Mouse (Mus musculus): Measurements from ENCODE around the gene Gtpbp4. TPM values are rescaled to one million over a fixed set of nuclear protein-coding genes. Genes with fewer than 3 reads are reported as not detected.
A peak's percentile ranks its signal among the peaks of the same experiment; 100 is the strongest.
"Not testable (repeated sequence)": the region's sequence is repeated elsewhere in the genome, so short reads cannot be mapped to it uniquely, and the experiment has no call there.

Gtpbp4 gene
- polyA plus RNA-seq, 1 experiment from 2014 or later: 62.2 TPM

- 79% methylated on average over 4 of the region's 4 CpGs for WGBS
- no peaks in the 10 kb centered on the region for H3K4me1 ChIP-seq (ENCODE audit: control insufficient read depth, insufficient read depth, low read length)
- no peak for ATAC-seq (ENCODE audit: insufficient read depth, low FRiP score)
Measured at GRCm38 (mm10) chr13:9019713-9020112, 23.8 kb upstream of the Gtpbp4 start.

DNA sequence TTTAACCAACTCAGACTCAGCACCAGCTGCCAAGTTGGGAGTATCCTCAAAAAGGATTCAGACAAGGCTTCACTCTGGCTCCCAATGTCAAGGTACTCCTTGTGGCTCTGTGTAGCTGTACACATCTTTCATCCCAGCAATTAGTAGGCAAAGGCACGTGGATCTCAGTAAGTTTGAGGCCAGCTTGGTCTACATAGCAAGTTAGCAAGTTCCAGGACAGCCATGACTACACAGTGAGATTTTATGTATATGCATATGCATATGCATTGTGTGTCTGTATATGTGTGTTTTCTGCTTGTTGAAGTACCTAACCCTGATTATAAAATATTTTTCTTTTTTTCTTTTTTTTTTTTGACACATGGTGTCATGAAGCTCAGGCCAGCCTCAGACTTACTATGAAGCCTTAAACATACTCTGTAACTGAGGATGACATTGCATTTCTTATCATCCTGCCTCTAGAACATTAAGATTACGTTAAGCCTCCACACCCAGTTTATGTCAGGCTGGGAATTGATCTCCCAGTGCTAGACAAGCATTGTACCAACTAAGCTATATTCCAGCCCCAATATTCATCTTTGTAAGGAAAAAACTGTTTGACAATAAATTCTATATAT lies 23.2 kb upstream of the Gtpbp4 start:
- Histone ChIP-seq H3K4me3 (replicated peaks; ENCODE audit: low read length) (no peak overlapping the region), H3K4me1 (ENCODE audit: control insufficient read depth, insufficient read depth, low read length) (no peaks in the 10 kb centered on the region), H3K9me3 (replicated peaks; ENCODE audit: control insufficient read depth, low read length) (no peaks in the 10 kb centered on the region; the same call in 1 of the 2 replicates), H3K27ac (ENCODE audit: low read length) (no peak overlapping the region), H3K9ac (ENCODE audit: low read length) (no peak overlapping the region), H3K27me3 (ENCODE audit: control insufficient read depth, insufficient read depth, low read length) (no peaks in the 10 kb centered on the region), H3K4me2 (ENCODE audit: low read depth, low read length) (no peak overlapping the region), H3K36me3 (ENCODE audit: control insufficient read depth, insufficient read depth, low read length) (no peaks in the 10 kb centered on the region)
- no peak for ATAC-seq (ENCODE audit: insufficient read depth, low FRiP score)
- WGBS: 57% methylated on average over 2 of the region's 2 CpGs

More at GRCm38 (mm10) chr13:9019713-9020112, 23.8 kb upstream of the Gtpbp4 start:
- no peaks in the 10 kb centered on the region for H3K36me3 ChIP-seq (ENCODE audit: control insufficient read depth, insufficient read depth, low read length)
- H3K27ac ChIP-seq (ENCODE audit: low read length): no peak overlapping the region
- no peak overlapping the region for H3K4me2 ChIP-seq (ENCODE audit: low read depth, low read length)
- H3K4me3 ChIP-seq (replicated peaks; ENCODE audit: low read length): no peak overlapping the region
- no peak overlapping the region for H3K9ac ChIP-seq (ENCODE audit: low read length)
- H3K27me3 ChIP-seq (ENCODE audit: control insufficient read depth, insufficient read depth, low read length): no peaks in the 10 kb centered on the region
- H3K9me3 ChIP-seq (replicated peaks; ENCODE audit: control insufficient read depth, low read length): no peaks in the 10 kb centered on the region; the same call in 1 of the 2 replicates

DNA sequence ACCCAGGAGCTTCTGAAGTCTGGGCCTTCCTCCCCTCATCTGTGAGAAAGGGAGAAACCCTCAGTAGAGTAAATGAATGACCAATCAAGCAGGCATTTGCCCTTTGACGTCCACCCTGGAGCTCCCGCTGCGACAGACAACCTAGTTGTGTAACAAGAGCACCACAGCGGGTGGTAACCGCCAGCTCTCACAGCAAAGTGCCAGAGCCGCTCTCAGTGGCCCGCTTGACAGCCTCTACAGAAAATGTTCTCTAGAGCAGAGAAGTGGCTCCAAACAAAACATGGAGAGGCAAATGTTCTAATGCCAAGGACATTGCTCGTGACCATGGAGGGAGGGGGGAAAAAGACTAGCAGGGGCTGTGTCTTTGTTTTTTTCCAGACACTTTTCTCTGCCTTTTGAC lies 21.3 kb upstream of the Gtpbp4 start:
- 17% methylated on average over 8 of the region's 8 CpGs for WGBS
- no peak overlapping the region for H3K9ac ChIP-seq (ENCODE audit: low read length)
- no peak for ATAC-seq (ENCODE audit: insufficient read depth, low FRiP score)
- no peaks in the 10 kb centered on the region; the same call in 1 of the 2 replicates for H3K9me3 ChIP-seq (replicated peaks; ENCODE audit: control insufficient read depth, low read length)
- no peaks in the 10 kb centered on the region for H3K27me3 ChIP-seq (ENCODE audit: control insufficient read depth, insufficient read depth, low read length)
- no peak overlapping the region for H3K27ac ChIP-seq (ENCODE audit: low read length)
- H3K4me3 ChIP-seq (replicated peaks; ENCODE audit: low read length): no peak overlapping the region
- no peak overlapping the region for H3K4me2 ChIP-seq (ENCODE audit: low read depth, low read length)
- no peaks in the 10 kb centered on the region for H3K36me3 ChIP-seq (ENCODE audit: control insufficient read depth, insufficient read depth, low read length)
- H3K4me1 ChIP-seq (ENCODE audit: control insufficient read depth, insufficient read depth, low read length): no peaks in the 10 kb centered on the region

- peak; percentile 76; the same call in 1 of the 2 replicates for ATAC-seq (ENCODE audit: insufficient read depth, low FRiP score)
- H3K9ac ChIP-seq (ENCODE audit: low read length): no peak overlapping the region
- 18% methylated on average over 3 of the region's 3 CpGs for WGBS
- H3K36me3 ChIP-seq (ENCODE audit: control insufficient read depth, insufficient read depth, low read length): no peaks in the 10 kb centered on the region
- no peaks in the 10 kb centered on the region; the same call in 1 of the 2 replicates for H3K9me3 ChIP-seq (replicated peaks; ENCODE audit: control insufficient read depth, low read length)
- H3K27ac ChIP-seq (ENCODE audit: low read length): peak overlapping the region; percentile 74
- H3K4me3 ChIP-seq (replicated peaks; ENCODE audit: low read length): no peak overlapping the region
- H3K4me2 ChIP-seq (ENCODE audit: low read depth, low read length): no peak overlapping the region
- no peaks in the 10 kb centered on the region for H3K27me3 ChIP-seq (ENCODE audit: control insufficient read depth, insufficient read depth, low read length)
- H3K4me1 ChIP-seq (ENCODE audit: control insufficient read depth, insufficient read depth, low read length): no peaks in the 10 kb centered on the region
Measured at GRCm38 (mm10) chr13:9014431-9014830, 18.5 kb upstream of the Gtpbp4 start.

GRCm38 (mm10) chr13:9013483-9013882 lies 17.6 kb upstream of the Gtpbp4 start:
- Histone ChIP-seq H3K9ac (ENCODE audit: low read length) (no peak overlapping the region), H3K9me3 (replicated peaks; ENCODE audit: control insufficient read depth, low read length) (no peaks in the 10 kb centered on the region; the same call in 1 of the 2 replicates), H3K27ac (ENCODE audit: low read length) (0 out of 2 replicates have a peak overlapping the region, but pooled peaks have one; percentile 74), H3K27me3 (ENCODE audit: control insufficient read depth, insufficient read depth, low read length) (no peaks in the 10 kb centered on the region), H3K4me1 (ENCODE audit: control insufficient read depth, insufficient read depth, low read length) (no peaks in the 10 kb centered on the region), H3K4me2 (ENCODE audit: low read depth, low read length) (no peak overlapping the region), H3K4me3 (replicated peaks; ENCODE audit: low read length) (no peak overlapping the region), H3K36me3 (ENCODE audit: control insufficient read depth, insufficient read depth, low read length) (no peaks in the 10 kb centered on the region)
- 46% methylated on average over 1 of the region's 1 CpGs for WGBS
- ATAC-seq (ENCODE audit: insufficient read depth, low FRiP score): 0 out of 2 replicates have a peak, but pooled peaks have one; percentile 31

DNA sequence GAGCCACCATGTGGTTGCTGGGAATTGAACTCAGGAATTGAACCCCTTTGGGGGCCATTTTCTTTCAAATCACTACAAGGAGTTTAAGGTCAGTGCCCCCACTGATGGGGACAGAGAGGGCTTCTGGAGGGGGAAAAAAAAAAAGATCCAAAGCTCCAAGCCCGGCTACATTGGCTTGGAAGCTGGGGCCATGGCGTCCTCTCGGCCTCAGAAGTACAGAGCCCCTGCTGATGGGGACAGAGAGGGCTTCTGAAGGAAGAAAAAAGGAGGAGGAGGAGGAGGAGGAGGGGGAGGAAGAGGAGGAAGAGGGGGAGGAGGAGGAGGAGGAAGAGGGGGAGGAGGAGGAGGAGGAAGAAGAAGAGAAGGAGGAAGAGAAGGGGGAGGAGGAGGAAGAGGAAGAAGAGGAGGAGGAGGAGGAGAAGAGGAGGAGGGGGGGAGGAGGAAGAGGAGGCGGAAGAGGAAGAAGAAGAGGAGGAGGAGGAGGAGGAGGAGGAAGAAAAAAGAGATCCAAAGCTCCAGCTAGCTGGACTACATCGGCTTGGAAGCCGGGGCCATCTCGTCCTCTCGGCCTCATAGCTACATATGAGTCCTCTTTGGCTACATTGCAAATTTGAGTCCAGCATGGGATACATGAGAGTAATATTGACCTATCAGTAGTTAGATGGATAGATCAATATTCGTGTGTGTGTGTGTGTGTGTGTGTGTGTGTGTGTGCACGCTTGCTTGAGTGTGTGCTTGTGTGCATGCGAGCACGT lies 15.9 kb upstream of the Gtpbp4 start:
- Histone ChIP-seq H3K27me3 (ENCODE audit: control insufficient read depth, insufficient read depth, low read length) (no peaks in the 10 kb centered on the region), H3K4me1 (ENCODE audit: control insufficient read depth, insufficient read depth, low read length) (no peaks in the 10 kb centered on the region), H3K9me3 (replicated peaks; ENCODE audit: control insufficient read depth, low read length) (no peaks in the 10 kb centered on the region; the same call in 1 of the 2 replicates), H3K9ac (ENCODE audit: low read length) (no peak overlapping the region), H3K27ac (ENCODE audit: low read length) (no peak overlapping the region), H3K36me3 (ENCODE audit: control insufficient read depth, insufficient read depth, low read length) (no peaks in the 10 kb centered on the region), H3K4me3 (replicated peaks; ENCODE audit: low read length) (no peak overlapping the region), H3K4me2 (ENCODE audit: low read depth, low read length) (no peak overlapping the region)
- 0 out of 2 replicates have a peak, but pooled peaks have one; percentile 80 for ATAC-seq (ENCODE audit: insufficient read depth, low FRiP score)
- 64% methylated on average over 12 of the region's 12 CpGs for WGBS

DNA sequence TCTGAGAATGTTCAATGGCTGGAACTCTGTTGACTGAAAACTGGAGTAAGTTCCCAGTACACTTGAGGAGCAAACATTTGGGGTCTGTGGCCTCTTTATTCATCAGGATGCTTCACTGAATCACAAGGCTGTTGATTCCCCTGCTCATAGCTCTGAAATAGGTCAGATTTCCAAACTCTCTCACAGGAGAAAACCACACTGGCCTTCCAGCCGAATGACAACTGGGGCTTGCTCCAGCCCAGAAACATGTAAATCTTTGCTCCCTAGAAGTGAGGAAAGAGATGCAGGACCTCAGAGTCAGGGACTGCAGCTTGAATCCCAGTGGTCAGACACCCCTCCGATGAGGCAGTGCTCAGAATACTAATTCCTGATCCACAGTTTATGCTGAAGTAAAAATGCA lies 7.4 kb upstream of the Gtpbp4 start:
- Histone ChIP-seq H3K27ac (ENCODE audit: low read length) (no peak overlapping the region), H3K4me1 (ENCODE audit: control insufficient read depth, insufficient read depth, low read length) (no peaks in the 10 kb centered on the region), H3K4me2 (ENCODE audit: low read depth, low read length) (no peak overlapping the region), H3K9ac (ENCODE audit: low read length) (no peak overlapping the region), H3K9me3 (replicated peaks; ENCODE audit: control insufficient read depth, low read length) (no peaks in the 10 kb centered on the region), H3K36me3 (ENCODE audit: control insufficient read depth, insufficient read depth, low read length) (no peaks in the 10 kb centered on the region), H3K27me3 (ENCODE audit: control insufficient read depth, insufficient read depth, low read length) (no peaks in the 10 kb centered on the region), H3K4me3 (replicated peaks; ENCODE audit: low read length) (no peak overlapping the region)
- 71% methylated on average over 2 of the region's 2 CpGs for WGBS
- no peak for ATAC-seq (ENCODE audit: insufficient read depth, low FRiP score)

DNA sequence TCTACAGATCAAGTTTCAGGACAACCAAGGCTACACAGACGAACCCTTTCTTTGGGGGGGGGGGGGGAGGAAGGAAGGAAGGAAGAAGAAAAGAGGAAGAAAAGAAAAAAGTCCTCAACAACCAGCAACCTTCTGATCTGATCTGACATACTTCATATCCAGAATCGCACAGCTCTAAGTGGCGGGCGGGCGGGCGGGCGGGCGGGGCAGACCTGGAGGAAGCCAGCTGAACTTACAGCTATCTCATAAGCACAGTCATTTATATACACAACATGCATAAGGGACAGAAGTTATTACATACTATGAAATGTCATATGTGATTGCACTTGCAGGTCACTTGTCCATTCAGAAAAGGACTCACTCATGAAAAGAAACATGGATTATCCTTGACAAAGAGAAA lies 3.6 kb upstream of the Gtpbp4 start:
- Histone ChIP-seq H3K36me3 (ENCODE audit: control insufficient read depth, insufficient read depth, low read length) (no peaks in the 10 kb centered on the region), H3K4me3 (replicated peaks; ENCODE audit: low read length) (no peak overlapping the region), H3K4me2 (ENCODE audit: low read depth, low read length) (no peak overlapping the region), H3K27me3 (ENCODE audit: control insufficient read depth, insufficient read depth, low read length) (no peaks in the 10 kb centered on the region), H3K9me3 (replicated peaks; ENCODE audit: control insufficient read depth, low read length) (no peaks in the 10 kb centered on the region), H3K4me1 (ENCODE audit: control insufficient read depth, insufficient read depth, low read length) (peaks cover 4% of the 10 kb centered on the region; the same call in 1 of the 2 replicates), H3K27ac (ENCODE audit: low read length) (no peak overlapping the region), H3K9ac (ENCODE audit: low read length) (no peak overlapping the region)
- no peak for ATAC-seq (ENCODE audit: insufficient read depth, low FRiP score)
- 72% methylated on average over 8 of the region's 8 CpGs for WGBS

GRCm38 (mm10) chr13:8997221-8997620 lies 1.3 kb upstream of the Gtpbp4 start:
- H3K4me2 ChIP-seq (ENCODE audit: low read depth, low read length); H3K27me3 ChIP-seq (ENCODE audit: control insufficient read depth, insufficient read depth, low read length); H3K27ac ChIP-seq (ENCODE audit: low read length); H3K9ac ChIP-seq (ENCODE audit: low read length); H3K4me1 ChIP-seq (ENCODE audit: control insufficient read depth, insufficient read depth, low read length); H3K9me3 ChIP-seq (replicated peaks; ENCODE audit: control insufficient read depth, low read length); ATAC-seq (ENCODE audit: insufficient read depth, low FRiP score); H3K36me3 ChIP-seq (ENCODE audit: control insufficient read depth, insufficient read depth, low read length); H3K4me3 ChIP-seq (replicated peaks; ENCODE audit: low read length): not testable (repeated sequence)
- WGBS: 78% methylated on average over 5 of the region's 5 CpGs
